Mouse (Mus musculus) CD4-positive, CD25-positive, alpha-beta regulatory T cell, adult 4 months (primary cell): ENCODE results near the gene Lce1c. TPM values are rescaled to one million over a fixed set of nuclear protein-coding genes. Genes with fewer than 3 reads are reported as not detected.
A peak's percentile ranks its signal among the peaks of the same experiment; 100 is the strongest.

Experiments
- ATAC-seq: one replicate; pipeline ENCODE4 v1.8.0; 2017
- polyA plus RNA-seq, 2 experiments: library from polyadenylated mRNA; unstranded; fragments of 100-300 nt; shearing (Covaris generic); gene quantifications; one replicate each; pipeline ENCODE4 v1.2.1; 2017

Lce1c gene
- not detected for polyA plus RNA-seq

DNA sequence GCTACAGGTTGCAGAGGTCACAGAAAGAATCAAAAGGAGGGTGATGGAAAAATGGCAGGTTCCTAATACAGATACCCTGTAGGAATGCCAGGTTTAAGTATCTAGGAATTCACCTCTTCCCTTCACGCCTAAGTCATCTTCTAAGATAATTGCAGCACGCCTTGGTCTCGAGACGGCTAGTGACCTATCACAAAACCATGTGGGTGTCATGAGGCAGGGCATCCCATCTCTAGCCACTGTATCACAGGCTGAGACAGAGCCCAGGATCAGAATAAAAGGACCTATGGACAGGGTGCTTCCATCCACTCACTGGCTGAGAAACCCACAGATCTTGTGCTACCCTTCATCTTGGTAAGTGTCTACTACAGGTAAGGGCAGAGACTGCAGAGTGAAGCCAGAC is at the start of gene Lce1c:
TSS of gene Lce1c (plus strand) at position 301 of the 400 bp plus-strand sequence.
- no peak for ATAC-seq

DNA sequence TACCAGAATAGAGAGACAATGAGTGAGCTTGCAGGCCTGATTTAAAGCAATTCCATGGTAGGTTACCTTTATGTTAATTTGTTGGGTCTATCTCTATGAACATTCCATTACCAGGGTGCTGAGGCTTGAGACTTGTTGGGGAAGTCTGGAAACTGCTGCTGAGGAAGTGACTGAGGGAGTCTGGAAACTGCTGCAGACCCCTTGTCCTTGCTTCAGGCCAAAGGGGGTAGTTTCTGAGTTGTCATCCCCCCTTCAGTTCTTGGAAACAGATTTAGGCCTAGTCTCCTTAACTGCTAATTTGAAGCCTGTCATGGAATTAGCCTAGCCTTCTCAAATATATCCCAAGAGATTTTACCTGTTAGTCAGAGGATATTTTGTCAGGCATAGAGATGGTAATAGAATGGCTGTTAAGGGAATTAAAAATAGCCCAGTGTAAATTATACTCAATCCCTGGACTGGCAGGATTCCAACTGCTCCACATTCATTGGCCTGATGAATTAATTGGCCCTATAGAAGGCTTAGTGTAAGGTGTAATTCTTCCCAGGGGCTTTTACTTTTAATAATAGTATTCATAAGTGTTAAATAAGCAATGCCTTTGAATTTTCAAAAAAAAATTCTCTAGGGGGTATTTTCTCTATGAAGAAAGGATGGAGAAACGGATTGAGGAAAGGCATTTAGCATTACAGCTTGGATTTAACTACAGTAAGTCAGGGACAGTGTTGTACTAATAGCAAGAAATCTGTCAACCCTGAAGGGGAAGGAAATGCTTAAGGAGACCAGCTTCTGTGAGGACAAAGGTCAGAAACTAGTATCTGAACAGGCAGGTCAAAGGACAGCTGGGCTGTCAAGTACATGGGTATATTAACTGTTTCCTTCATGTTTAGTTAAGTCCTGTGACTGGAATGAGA is 41.0 kb upstream of the Lce1c start:
- ATAC-seq, result no peak

DNA sequence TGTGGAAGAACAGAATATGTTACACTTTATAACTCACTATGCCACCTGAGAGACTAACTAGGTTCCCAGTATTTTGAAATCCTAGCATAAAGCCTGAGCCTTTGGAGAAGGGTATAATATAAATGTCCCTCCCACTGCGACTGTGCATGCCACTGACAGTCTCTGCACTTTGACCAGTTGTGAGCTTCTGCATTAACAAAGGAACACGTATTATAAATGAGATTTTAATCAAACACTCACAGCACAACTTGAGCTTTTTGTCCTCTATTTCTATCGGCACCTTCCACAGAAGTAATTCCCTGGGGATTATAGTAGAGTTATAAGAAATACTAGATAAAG is 40.4 kb upstream of the Lce1c start:
- ATAC-seq, result no peak

DNA sequence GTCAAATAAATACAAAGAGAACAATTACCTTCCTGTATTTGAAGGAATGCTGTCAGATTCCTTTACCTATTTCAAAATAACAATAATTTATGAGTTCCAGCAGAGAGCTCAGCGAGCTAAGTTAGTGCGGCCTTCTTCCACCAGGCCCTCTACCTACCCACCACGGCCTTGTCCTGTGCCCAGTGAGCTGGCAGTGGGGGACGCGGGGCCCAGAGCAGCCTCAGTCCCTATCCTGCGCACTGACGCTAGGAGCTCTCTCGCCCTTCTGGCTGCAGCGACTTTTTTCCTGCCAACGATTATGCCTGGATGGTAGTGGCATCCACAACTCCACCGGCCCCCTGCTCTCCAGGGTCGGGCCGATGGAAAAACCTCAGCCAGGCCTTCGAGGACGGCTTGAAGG is 39.2 kb upstream of the Lce1c start:
- ATAC-seq, result no peak

DNA sequence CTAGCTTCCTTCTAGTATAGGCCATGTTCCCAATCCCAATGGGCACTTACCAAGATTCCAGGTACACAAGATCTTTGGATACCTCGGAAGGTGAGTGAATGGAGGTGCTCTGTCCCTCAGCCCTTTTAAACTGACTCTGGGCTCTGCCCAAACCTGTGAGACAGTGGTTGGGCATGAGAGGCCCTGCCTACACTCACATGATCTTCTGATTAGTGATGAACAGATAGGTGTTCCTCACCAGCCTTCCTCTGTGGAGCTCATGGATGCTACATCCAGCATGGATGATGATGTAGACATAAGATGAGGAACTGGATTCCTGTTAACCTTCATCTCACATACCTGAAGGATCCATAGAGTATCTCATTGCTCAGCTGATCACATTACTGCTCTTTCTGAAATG is 30.8 kb upstream of the Lce1c start, which contains the start of gene Lce1a1:
TSS of gene Lce1a1 (minus strand) at position 101 of the 400 bp plus-strand sequence.
- no peak for ATAC-seq

DNA sequence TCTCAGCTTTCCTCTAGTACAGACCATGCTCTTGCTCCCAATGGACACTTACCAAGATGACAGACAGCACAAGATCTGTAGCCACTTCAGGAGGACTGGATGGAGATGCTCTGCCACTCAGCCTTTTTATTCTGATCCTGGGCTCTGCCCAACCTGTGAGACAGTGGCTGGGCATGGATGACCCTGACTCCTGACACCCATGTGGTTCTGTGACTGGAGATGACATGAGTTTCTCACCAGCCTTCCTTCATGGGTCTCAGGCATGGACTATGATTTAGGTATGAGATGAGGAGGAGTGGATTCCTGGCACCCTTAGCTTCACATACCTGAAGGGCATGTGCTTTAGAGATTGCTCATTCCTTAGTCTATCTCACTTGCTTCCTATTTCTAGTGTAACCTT is 22.2 kb upstream of the Lce1c start, which contains the start of gene Lce1b:
TSS of gene Lce1b (minus strand) at position 101 of the 400 bp plus-strand sequence.
- no peak for ATAC-seq

DNA sequence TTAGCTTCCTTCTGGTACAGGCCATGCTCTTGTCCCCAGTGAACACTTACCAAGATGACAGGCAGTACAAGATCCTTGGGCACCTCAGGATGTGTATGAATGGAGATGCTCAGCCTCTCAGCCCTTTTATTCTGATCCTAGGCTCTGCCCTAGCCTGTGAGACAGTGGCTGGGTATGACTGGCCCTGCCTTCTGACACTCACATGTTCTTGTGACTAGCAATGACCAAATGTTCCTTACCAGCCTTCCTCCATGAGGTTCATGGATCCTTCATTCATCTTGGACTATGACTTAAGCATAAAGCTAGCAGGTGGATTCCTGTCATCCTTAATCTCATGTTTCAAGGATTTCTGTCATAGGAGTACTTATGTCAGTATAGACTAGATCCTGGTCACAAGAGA is 8.8 kb upstream of the Lce1c start, which contains the start of gene Lce1a2:
TSS of gene Lce1a2 (minus strand) at position 101 of the 400 bp plus-strand sequence.
- no peak for ATAC-seq

DNA sequence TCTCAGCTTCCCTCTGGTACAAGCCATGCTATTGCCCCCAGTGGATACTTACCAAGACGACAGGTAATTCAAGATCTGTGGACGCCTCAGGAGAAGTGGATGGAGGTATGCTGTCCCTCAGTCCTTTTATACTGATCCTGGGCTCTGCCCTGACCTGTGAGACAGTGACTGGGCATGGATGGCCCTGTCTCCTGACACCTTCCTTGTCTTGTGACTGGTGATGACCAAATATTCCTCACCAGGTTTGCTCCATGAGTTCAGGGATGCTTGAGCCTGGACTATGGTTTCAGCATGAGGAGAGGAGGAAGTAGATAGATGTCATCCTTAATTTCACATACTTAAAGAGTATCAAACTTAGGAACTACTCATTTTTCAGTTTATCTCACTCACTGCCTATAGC is 8.1 kb downstream of the Lce1c start, which contains the start of gene Lce1d:
TSS of gene Lce1d (minus strand) at position 101 of the 400 bp plus-strand sequence.
- ATAC-seq, result no peak

DNA sequence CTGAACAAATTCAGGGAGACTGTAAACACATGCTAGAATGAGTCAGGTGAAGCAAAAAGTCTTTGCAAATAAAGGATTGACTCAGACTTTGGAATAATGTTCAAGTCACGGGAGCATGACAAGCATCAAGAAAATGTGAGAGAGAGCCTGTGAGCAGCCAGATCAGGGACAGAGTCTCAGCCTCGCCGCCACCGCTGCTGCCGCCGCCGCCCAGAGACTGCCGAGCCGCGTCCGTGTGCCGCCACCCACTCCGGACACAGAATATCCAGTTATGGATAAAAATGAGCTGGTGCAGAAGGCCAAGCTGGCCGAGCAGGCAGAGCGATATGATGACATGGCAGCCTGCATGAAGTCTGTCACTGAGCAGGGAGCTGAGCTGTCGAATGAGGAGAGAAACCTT is 10.1 kb downstream of the Lce1c start:
- peak; percentile 39 for ATAC-seq

DNA sequence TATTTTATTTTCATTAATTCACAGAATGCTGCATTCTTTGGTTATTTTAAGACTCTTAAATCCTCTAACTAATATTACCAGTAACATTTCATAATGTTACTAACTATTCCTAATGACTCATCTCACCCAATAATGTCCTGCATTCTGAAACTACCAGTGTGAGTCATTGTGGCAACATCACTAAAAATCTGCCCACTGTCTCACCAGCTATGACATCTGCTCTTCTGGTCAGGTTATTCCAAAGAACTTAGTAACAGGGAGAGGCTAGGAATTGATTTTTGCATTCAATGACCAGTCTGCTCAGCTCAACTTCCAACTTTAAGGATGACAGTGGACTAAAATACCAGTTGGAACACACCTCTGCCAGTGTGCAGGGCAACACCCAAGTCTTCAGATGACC is 12.6 kb downstream of the Lce1c start:
- ATAC-seq, result no peak

DNA sequence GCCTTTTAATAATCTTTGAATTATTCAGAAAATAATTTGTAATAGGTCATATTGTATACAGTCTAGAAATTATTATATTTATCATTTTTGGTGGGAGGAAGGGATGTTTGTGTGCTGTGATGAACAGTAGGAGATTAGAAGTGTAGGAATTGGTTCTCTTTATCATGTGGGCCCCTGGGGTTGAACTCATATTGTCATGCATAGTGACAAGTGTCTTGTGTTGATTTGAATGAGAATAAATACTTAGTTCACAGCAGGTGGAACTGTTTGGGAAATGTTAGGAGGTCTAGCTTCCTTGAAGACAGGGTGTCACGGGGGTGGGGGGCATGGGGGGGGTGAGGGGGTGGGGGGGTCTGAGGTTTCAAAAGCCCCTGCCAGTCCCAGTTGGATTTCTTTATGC is 15.6 kb downstream of the Lce1c start:
- no peak for ATAC-seq

DNA sequence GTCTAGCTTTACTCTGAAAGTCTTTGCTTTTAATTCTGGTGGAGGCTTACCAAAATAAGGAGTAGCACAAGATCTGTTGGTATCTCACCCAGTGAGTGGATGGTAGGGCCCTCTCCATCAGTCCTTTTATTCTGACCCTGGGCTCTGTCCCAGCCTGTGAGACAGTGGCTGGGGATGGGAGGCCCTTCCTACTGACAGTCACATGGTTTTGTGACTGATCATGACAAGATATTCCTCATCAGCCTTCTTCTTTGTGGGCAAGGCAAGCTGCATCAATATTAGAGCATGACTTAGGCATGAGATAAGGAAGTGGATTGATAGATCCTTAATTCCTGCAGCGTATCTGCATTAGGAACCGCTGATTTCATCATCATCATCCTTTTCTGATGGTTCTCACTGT is 29.9 kb downstream of the Lce1c start, which contains the start of gene Lce1e:
TSS of gene Lce1e (minus strand) at position 101 of the 400 bp plus-strand sequence.
- ATAC-seq, result no peak

DNA sequence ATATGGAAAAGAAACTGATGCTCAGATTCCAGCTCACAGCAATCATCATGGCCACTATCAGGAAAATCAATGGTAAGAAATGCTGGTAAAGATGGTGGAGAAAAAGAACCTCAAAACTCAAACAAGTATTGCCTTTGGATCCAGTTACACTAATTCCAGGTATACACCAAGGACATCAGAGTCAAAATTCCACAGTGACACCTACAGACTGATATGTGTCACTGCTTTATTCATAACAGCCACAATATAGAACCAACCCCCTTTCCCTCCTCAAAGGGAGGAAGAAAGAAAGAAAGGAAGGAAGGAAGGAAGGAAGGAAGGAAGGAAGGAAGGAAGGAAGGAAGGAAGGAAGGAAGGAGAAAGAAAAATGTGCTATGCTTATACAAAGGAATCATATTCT is 36.1 kb downstream of the Lce1c start:
- ATAC-seq, result no peak

DNA sequence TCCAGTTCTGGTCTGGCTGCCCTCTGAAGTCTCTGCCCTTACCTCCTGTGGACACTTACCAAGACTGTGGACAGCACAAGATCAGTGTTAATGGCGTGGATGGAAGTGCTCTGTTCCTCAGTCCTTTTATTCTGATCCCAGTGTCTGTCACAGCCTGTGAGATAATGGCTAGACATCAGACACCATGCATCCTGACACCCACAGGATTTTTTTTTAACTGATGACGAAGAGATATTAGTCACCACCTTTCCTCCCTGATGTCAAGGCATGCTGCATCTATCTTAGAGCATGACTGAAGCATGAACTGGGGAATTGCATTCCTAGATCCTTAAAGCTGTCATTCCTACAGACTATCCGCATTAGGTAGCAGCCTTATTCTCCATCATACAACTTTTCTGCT is 41.2 kb downstream of the Lce1c start, which contains the start of gene Lce1f:
TSS of gene Lce1f (minus strand) at position 101 of the 400 bp plus-strand sequence.
- ATAC-seq, result no peak

DNA sequence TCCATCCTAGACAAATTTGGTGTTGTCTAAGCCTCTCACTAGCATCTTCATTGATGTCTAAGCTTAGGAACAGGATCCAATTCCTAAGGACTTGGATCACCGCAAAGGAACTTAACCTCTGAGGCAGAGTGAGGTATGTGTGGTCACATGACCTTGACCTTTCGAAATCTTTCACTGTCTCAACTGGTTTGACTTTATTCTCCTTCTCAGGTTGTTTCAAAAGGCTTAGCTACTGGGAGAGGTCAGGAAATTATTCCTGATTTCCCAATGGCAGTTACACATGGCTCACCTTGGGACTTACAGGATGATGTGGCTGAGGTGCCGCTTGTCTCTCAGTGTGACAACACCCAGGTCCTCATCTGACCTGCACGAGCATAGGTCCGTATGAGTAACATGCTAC is 43.6 kb downstream of the Lce1c start:
- no peak for ATAC-seq

Other genes starting within 250 kb of the Lce1c start
- gene Gm9774, start 249.8 kb upstream of the Lce1c start, polyA plus RNA-seq, result 10 to 100 TPM in 1 of 2 experiments, 1 to 10 TPM in 1; 9.0 to 12.9 TPM
- gene Sprr2k, start 246.7 kb upstream of the Lce1c start, polyA plus RNA-seq, result not detected
- gene Sprr1b, start 240.5 kb upstream of the Lce1c start, polyA plus RNA-seq, result not detected
- not detected for gene Sprr3, start 220.5 kb upstream of the Lce1c start, polyA plus RNA-seq
- gene Sprr1a, start 193.4 kb upstream of the Lce1c start, polyA plus RNA-seq, result not detected
- gene Sprr4, start 178.8 kb upstream of the Lce1c start, polyA plus RNA-seq, result not detected
- not detected for gene 2310046K23Rik, start 144.7 kb upstream of the Lce1c start, polyA plus RNA-seq
- not detected for gene Ivl, start 105.5 kb upstream of the Lce1c start, polyA plus RNA-seq
- not detected for gene Smcp, start 90.2 kb upstream of the Lce1c start, polyA plus RNA-seq
- not detected for gene 2210017I01Rik, start 71.8 kb upstream of the Lce1c start, polyA plus RNA-seq
- gene Lce6a, start 57.6 kb upstream of the Lce1c start, polyA plus RNA-seq, result not detected
- not detected for gene Lce1a1, start 30.9 kb upstream of the Lce1c start, polyA plus RNA-seq
- gene Lce1b, start 22.3 kb upstream of the Lce1c start, polyA plus RNA-seq, result not detected
- not detected for gene Lce1a2, start 8.9 kb upstream of the Lce1c start, polyA plus RNA-seq
- gene Lce1d, start 8.0 kb downstream of the Lce1c start, polyA plus RNA-seq, result not detected
- not detected for gene Lce1e, start 29.8 kb downstream of the Lce1c start, polyA plus RNA-seq
- gene Lce1f, start 41.1 kb downstream of the Lce1c start, polyA plus RNA-seq, result not detected
- gene Gm38119, start 59.8 kb downstream of the Lce1c start, polyA plus RNA-seq, result not detected
- not detected for gene Lce1g, start 73.1 kb downstream of the Lce1c start, polyA plus RNA-seq
- not detected for gene Lce1h, start 85.8 kb downstream of the Lce1c start, polyA plus RNA-seq
- gene Lce1i, start 99.7 kb downstream of the Lce1c start, polyA plus RNA-seq, result not detected
- not detected for gene Lce1j, start 111.3 kb downstream of the Lce1c start, polyA plus RNA-seq
- gene Lce1k, start 128.6 kb downstream of the Lce1c start, polyA plus RNA-seq, result not detected
- gene Kprp, start 148.0 kb downstream of the Lce1c start, polyA plus RNA-seq, result not detected
- not detected for gene Lce1l, start 172.0 kb downstream of the Lce1c start, polyA plus RNA-seq
- gene 2310050C09Rik, start 191.0 kb downstream of the Lce1c start, polyA plus RNA-seq, result not detected
- gene Lce3a, start 247.0 kb downstream of the Lce1c start, polyA plus RNA-seq, result not detected